ENCODE assay signal across 8 mouse cellular contexts in the genomic region with DNA sequence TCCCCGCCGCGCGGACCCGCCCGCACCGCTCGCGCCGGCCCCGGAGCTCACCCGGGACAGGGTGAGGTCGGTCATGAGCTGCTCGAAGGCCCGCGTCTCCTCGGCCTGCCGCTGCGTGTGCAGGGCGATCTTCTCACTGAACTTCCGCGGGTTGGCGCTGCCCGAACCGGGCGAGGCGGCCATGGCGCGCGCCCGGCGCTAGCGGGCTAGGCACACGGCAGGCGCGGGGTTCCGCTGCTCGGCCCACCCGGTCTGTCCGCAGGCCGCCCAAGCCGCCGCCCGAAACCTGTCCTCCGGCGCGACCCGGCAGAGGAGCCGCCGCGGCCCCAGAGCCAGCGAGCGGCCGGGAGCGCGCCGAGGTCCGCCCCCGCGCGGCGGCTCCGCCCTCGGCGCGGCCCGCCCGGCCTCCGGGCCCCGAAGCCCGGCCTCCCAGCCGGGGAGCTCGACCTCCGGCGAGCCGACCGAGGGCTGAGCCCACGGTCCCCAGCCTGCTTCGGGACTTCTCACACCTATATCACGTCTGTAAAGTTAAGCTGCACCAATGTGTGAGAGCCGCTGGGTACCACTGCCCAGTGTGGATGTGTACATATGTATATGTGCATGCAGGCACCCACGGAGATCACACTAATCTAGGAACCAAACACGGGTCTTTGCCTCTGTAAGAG. TPM values are rescaled to one million over a fixed set of nuclear protein-coding genes. Genes with fewer than 3 reads are reported as not detected.
A peak's percentile ranks its signal among the peaks of the same experiment; 100 is the strongest.
DNase-seq lines count a peak whose midpoint lies in the region; ATAC-seq lines count a peak whose summit lies in the region.

A gene (minus strand): TSS at position 322 of the 665 bp plus-strand sequence.

- under 1% methylated on average over 83 of the region's 83 CpGs for WGBS in embryonic facial prominence, embryonic 10.5 days
- under 1% methylated on average over 80 of the region's 83 CpGs for WGBS in intestine, embryonic 16.5 days
- WGBS in limb, embryonic 10.5 days: under 1% methylated on average over 81 of the region's 83 CpGs
- WGBS in midbrain, embryonic 11.5 days: 0% methylated on average over 77 of the region's 83 CpGs

- peak within 1 kb of the TSS; percentile 89 for H3K4me2 ChIP-seq in intestine, embryonic 16.5 days (ENCODE audit: low read depth, low read length)
- H3K4me2 ChIP-seq in midbrain, embryonic 11.5 days: peak within 1 kb of the TSS; percentile 55

- H3K27me3 ChIP-seq in embryonic facial prominence, embryonic 10.5 days (replicated peaks; ENCODE audit: low read depth, poor library complexity, severe bottlenecking): peaks cover 4% of the 10 kb centered on the region; the same call in 1 of the 2 replicates
- no peaks in the 10 kb centered on the region for H3K27me3 ChIP-seq in intestine, embryonic 16.5 days (replicated peaks; ENCODE audit: control insufficient read depth, insufficient read depth, low read length)
- H3K27me3 ChIP-seq in limb, embryonic 10.5 days (ENCODE audit: low read depth, poor library complexity, severe bottlenecking): no peaks in the 10 kb centered on the region
- no peaks in the 10 kb centered on the region for H3K27me3 ChIP-seq in midbrain, embryonic 11.5 days (ENCODE audit: control insufficient read depth, insufficient read depth, low read length)

- H3K4me3 ChIP-seq in embryonic facial prominence, embryonic 10.5 days: peak within 1 kb of the TSS; percentile 84
- H3K4me3 ChIP-seq in intestine, embryonic 16.5 days (ENCODE audit: low read length): peak within 1 kb of the TSS; percentile 72
- peak within 1 kb of the TSS; percentile 90 for H3K4me3 ChIP-seq in limb, embryonic 10.5 days
- peak within 1 kb of the TSS; percentile 83 for H3K4me3 ChIP-seq in midbrain, embryonic 11.5 days (ENCODE audit: low read depth, low read length)

- peaks cover 18% of the 10 kb centered on the region for H3K4me1 ChIP-seq in embryonic facial prominence, embryonic 10.5 days
- peaks cover 13% of the 10 kb centered on the region for H3K4me1 ChIP-seq in intestine, embryonic 16.5 days (ENCODE audit: control insufficient read depth, insufficient read depth, low read length)
- peaks cover 18% of the 10 kb centered on the region for H3K4me1 ChIP-seq in limb, embryonic 10.5 days
- H3K4me1 ChIP-seq in midbrain, embryonic 11.5 days (ENCODE audit: control insufficient read depth, insufficient read depth, low read length): peaks cover 6% of the 10 kb centered on the region; the same call in 1 of the 2 replicates

- peak within 1 kb of the TSS; percentile 93 for H3K27ac ChIP-seq in embryonic facial prominence, embryonic 10.5 days (replicated peaks)
- H3K27ac ChIP-seq in intestine, embryonic 16.5 days (ENCODE audit: low read length): peak within 1 kb of the TSS; percentile 96
- H3K27ac ChIP-seq in limb, embryonic 10.5 days: peak within 1 kb of the TSS; percentile 98
- H3K27ac ChIP-seq in midbrain, embryonic 11.5 days (ENCODE audit: low read depth, low read length): peak within 1 kb of the TSS; percentile 91

- H3K9me3 ChIP-seq in embryonic facial prominence, embryonic 10.5 days: no peaks in the 10 kb centered on the region
- no peaks in the 10 kb centered on the region for H3K9me3 ChIP-seq in intestine, embryonic 16.5 days (ENCODE audit: control insufficient read depth, low read length)
- no peaks in the 10 kb centered on the region for H3K9me3 ChIP-seq in limb, embryonic 10.5 days (replicated peaks)
- H3K9me3 ChIP-seq in midbrain, embryonic 11.5 days (ENCODE audit: control insufficient read depth, low read length): no peaks in the 10 kb centered on the region

- DNase-seq in left cerebral cortex, adult 11 months (ENCODE audit: low spot score): peak; percentile 14
- no peak for DNase-seq in left cerebral cortex, adult 9 months (ENCODE audit: low spot score in 2 of 2)
- DNase-seq in embryonic facial prominence, embryonic 10.5 days (ENCODE audit: low spot score): no peak
- no peak for DNase-seq in gonadal fat pad, adult 2 months (ENCODE audit: low read depth)
- DNase-seq in limb, embryonic 10.5 days (ENCODE audit: low spot score): no peak
- DNase-seq in midbrain, embryonic 11.5 days (ENCODE audit: low spot score, missing footprints): peak; percentile 97
- peak; percentile 55 for DNase-seq in right cerebral cortex, postnatal 4 days

- no peaks in the 10 kb centered on the region for H3K36me3 ChIP-seq in embryonic facial prominence, embryonic 10.5 days (replicated peaks)
- H3K36me3 ChIP-seq in intestine, embryonic 16.5 days (ENCODE audit: control insufficient read depth, insufficient read depth, low read length): no peaks in the 10 kb centered on the region
- no peaks in the 10 kb centered on the region for H3K36me3 ChIP-seq in limb, embryonic 10.5 days
- no peaks in the 10 kb centered on the region for H3K36me3 ChIP-seq in midbrain, embryonic 11.5 days (ENCODE audit: control insufficient read depth, insufficient read depth, low read length)

- ATAC-seq in intestine, embryonic 16.5 days: peak; percentile 93
- peak; percentile 87 for ATAC-seq in midbrain, embryonic 11.5 days (ENCODE audit: low FRiP score)

- H3K9ac ChIP-seq in intestine, embryonic 16.5 days (ENCODE audit: low read depth, low read length): peak within 1 kb of the TSS; percentile 94
- H3K9ac ChIP-seq in midbrain, embryonic 11.5 days (ENCODE audit: low read length): peak within 1 kb of the TSS; percentile 95

RNA-seq across cellular contexts. Expression of the gene that starts here (rescaled TPM):
- polyA plus RNA-seq in embryonic facial prominence, embryonic 10.5 days (2016; fragmentation: Nextera tagmentation; extraction: Ambion mirVana): 9.0 and 11.2 TPM in 2 replicates
- 13.0 and 13.3 TPM in 2 replicates for polyA plus RNA-seq in gonadal fat pad, adult 2 months (2012; rRNA removed)
- polyA plus RNA-seq in intestine, embryonic 16.5 days (2015; fragmentation: Nextera tagmentation; extraction: Ambion mirVana): 9.6 and 11.8 TPM in 2 replicates
- 13.4 and 16.0 TPM in 2 replicates for polyA plus RNA-seq in limb, embryonic 10.5 days (2016; fragmentation: Nextera tagmentation; extraction: Ambion mirVana)
- 7.9 and 9.2 TPM in 2 replicates for polyA plus RNA-seq in midbrain, embryonic 11.5 days (2014; fragmentation: Nextera tagmentation; extraction: Ambion mirVana)

Comparison
In these comparisons a context has a peak if more than half of its experiments do, and no peak if none do; other contexts are left out.
1. DNase-seq: peak in left cerebral cortex, adult 11 months (single experiment), midbrain, embryonic 11.5 days (single experiment) and right cerebral cortex, postnatal 4 days (single experiment); none in left cerebral cortex, adult 9 months (0 of 2), embryonic facial prominence, embryonic 10.5 days (single experiment), gonadal fat pad, adult 2 months (single experiment) and limb, embryonic 10.5 days (single experiment).
2. Peak in every context shown above with its lines, with median percentiles within 50 percentile points of each other: H3K27ac ChIP-seq and H3K4me3 ChIP-seq.